Mouse (Mus musculus) liver, embryonic 14.5 days (tissue): ENCODE results near the gene Fgd2.

Source experiments
- CTCF ChIP-seq: IDR thresholded peaks from 2 replicates; pipeline ENCODE4 v1.5.1; 2016; ENCODE audit warnings: antibody characterized with exemption, low read depth, control low read depth
- EP300 ChIP-seq: IDR thresholded peaks from 2 replicates; pipeline ENCODE4 v1.6.1; 2016; ENCODE audit warnings: antibody characterized with exemption, low read depth

DNA sequence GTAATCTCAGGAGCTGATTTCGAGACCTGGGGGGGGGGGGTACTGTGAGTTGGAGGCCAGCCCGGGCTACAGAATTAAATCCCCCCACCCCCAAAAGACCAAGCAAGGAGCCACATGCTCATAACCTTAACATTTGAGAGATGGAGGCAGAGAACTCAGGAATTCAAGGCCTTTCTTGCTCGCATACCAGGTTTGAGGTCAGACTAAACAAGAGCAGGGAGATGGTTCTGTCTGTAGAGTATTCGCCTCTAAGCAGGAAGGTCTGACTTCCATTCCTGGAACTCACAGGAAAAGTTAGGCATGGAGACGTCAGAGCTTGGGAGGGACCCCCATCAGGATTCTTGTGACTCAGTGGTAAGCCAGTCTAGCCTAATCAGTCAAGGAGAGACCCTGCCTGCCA is 39.3 kb downstream of the Fgd2 start:
- TF ChIP-seq CTCF = no peak
- TF ChIP-seq EP300 = no peak
